Mouse (Mus musculus) granulocyte monocyte progenitor cell, adult 5-6 weeks (primary cell): ENCODE data around the gene Alyref2. TPM values are rescaled to one million over a fixed set of nuclear protein-coding genes. Genes with fewer than 3 reads are reported as not detected.
"Not testable (repeated sequence)": the region's sequence is repeated elsewhere in the genome, so short reads cannot be mapped to it uniquely, and the experiment has no call there.

Source experiments
- ATAC-seq: replicated peaks from 2 replicates; pipeline ENCODE4 v1.8.0; 2016; ENCODE audit warnings: mild to moderate bottlenecking, moderate TSS enrichment, inconsistent platforms; ENCODE audit not compliant: poor library complexity, severe bottlenecking
- total RNA-seq, 2 experiments: library from RNA; stranded (forward) in 1 of 2; stranded (reverse) in 1 of 2; fragments of 200-712, 200-1000 nt in 1 of 2; fragments of >200 nt in 1 of 2; fragmentation: Nextera tagmentation in 1 of 2; gene quantifications; 2 replicates each; pipeline ENCODE4 v1.2.3; 2014 to 2017

Gene Alyref2
- total RNA-seq (2014; fragmentation: Nextera tagmentation) (3.2 and 4.7 TPM in 2 replicates), total RNA-seq (2017) (6.4 and 13.2 TPM in 2 replicates)

- peak; percentile 59 for ATAC-seq
Observed at GRCm38 (mm10) chr1:171503250-171503591, at the start of gene Alyref2. TSS of gene Alyref2 (plus strand) at chr1:171503478.

DNA sequence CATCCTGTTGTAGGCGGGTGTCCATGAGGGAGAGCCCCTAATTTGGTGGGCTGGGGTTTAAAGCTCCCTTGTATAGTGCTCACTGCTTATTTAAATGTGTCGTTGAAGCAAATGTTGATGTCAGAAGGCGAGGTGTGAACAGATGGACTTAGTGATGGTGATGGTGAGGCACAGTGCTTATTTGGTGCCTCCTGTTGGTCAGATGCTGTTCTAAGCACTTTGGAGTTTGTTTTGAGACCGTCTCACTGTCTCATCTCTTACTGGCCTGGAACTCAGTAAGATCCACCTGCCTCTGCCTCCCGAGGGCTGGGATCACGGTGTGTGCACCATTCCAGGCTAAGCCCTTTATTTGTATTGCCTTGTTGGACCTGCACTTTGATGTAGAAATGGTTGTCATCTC is 48.4 kb upstream of the Alyref2 start:
- no peak for ATAC-seq

GRCm38 (mm10) chr1:171457568-171457967 is 45.7 kb upstream of the Alyref2 start:
- ATAC-seq, result no peak

DNA sequence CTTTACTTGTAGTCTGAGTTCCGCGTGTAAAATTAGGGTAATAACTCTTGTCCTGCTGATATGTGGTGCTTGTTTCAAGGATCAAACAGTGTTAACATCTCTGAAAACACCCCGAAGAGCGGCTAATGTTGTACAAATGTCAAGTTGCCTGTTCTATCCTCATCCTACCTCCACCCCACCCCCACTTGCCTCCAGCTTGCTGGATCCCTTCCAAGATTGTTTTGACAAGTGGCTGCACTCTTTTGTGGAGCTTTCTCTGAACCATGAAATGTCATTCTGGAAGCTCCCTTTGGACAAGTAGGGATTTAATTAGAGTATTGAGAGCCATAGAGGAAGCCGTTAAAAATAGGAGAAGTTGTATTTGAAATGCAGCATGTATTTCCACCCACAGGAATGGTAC is 43.5 kb upstream of the Alyref2 start:
- no peak for ATAC-seq

GRCm38 (mm10) chr1:171460551-171461503 is 42.5 kb upstream of the Alyref2 start:
- ATAC-seq, result no peak

- peak; percentile 88 for ATAC-seq
Observed at GRCm38 (mm10) chr1:171463133-171463532, 40.1 kb upstream of the Alyref2 start.

DNA sequence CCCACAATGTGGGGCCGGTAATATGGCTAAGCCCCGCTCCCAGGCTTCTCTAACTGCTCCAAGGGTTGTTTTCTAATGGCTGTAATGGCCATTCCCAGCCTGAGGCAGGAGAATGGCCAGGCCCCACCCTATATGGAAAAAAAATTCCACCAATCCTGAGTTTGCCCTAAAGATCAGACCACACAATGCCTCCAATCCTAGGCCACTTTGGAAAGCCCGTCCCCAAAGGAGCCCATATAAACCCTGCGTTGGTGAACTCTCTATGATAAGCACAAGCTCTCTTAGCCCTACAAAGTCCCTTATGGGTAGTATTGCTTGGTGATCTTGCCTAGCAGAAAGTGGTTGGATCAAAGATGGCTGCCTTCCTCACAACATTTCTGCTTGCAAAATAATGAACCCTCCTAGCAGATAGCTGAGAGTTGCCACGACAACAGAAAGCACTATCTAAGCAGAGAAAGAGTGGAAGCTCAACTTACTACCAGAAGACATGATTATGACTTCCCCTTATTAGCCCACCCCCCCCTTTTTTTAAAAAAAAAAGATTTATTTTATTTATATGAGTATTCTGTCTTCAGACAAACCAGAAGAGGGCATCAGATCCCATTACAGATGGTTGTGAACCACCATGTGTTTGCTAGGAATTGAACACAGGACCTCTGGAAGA is 37.4 kb upstream of the Alyref2 start:
- ATAC-seq, result peak; percentile 42

GRCm38 (mm10) chr1:171466565-171466964 is 36.7 kb upstream of the Alyref2 start:
- peak; percentile 49 for ATAC-seq

DNA sequence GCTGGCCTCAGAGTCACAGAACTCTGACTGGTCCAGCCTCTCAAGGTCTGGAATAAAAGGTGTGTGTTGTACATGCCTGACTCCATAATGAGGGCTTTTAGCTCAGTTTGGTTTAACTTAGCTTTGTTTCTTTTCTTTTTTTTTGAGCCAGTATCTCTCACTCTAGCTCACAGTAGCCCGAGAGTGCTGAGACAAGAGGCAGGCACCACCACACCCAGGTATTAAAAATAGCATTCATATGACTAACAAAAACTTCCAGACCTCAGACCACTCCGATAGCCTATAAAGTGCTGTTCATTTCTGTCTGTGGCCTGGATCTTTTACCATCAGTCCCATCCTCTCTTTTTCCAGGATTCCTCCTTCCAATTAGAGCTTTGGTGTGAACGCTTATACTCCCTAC is 33.6 kb upstream of the Alyref2 start:
- no peak for ATAC-seq

GRCm38 (mm10) chr1:171470371-171470871 is 32.9 kb upstream of the Alyref2 start:
- ATAC-seq, result peak; percentile 41

DNA sequence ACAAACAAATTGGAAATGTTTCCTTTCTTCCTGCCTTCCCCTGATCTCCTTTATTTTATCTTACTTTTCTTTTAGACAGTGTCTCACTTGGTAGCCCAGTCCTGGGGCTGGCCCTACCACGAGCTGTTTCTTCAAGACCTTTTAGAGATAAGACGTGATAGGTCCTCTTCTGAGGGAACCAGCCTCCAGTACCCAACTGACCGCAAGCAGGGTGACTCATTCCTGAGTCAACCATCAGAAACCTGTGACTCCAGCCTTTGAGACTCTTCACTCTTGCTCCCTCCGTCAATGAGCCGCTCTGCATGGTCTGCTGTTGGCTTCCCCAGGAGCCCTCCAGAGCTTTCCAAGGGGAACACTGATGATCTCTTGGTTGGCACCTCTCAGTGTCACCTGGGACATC is 32.4 kb upstream of the Alyref2 start:
- ATAC-seq, result peak; percentile 72

- no peak for ATAC-seq
Observed at GRCm38 (mm10) chr1:171471452-171471851, 31.8 kb upstream of the Alyref2 start.

DNA sequence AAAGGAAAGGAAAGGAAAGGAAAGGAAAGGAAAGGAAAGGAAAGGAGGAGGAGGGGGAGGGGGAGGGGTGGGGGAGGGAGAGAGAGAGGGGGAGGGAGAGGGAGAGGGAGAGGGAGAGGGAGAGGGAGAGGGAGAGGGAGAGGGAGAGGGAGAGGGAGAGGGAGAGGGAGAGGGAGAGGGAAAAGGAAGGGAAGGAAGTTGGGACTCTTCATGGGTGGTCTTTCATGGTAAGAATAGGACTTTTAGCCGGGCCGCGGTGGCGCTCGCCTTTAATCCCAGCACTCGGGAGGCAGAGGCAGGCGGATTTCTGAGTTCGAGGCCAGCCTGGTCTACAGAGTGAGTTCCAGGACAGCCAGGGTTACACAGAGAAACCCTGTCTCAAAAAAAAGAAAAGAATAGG is 31.3 kb upstream of the Alyref2 start:
- not testable (repeated sequence) for ATAC-seq

- no peak for ATAC-seq
Observed at GRCm38 (mm10) chr1:171473506-171473905, 29.8 kb upstream of the Alyref2 start.

- ATAC-seq, result peak; percentile 29; the same call in 1 of the 2 replicates
Observed at GRCm38 (mm10) chr1:171473920-171474640, 29.2 kb upstream of the Alyref2 start.

- ATAC-seq, result no peak
Observed at GRCm38 (mm10) chr1:171477123-171477522, 26.2 kb upstream of the Alyref2 start.

DNA sequence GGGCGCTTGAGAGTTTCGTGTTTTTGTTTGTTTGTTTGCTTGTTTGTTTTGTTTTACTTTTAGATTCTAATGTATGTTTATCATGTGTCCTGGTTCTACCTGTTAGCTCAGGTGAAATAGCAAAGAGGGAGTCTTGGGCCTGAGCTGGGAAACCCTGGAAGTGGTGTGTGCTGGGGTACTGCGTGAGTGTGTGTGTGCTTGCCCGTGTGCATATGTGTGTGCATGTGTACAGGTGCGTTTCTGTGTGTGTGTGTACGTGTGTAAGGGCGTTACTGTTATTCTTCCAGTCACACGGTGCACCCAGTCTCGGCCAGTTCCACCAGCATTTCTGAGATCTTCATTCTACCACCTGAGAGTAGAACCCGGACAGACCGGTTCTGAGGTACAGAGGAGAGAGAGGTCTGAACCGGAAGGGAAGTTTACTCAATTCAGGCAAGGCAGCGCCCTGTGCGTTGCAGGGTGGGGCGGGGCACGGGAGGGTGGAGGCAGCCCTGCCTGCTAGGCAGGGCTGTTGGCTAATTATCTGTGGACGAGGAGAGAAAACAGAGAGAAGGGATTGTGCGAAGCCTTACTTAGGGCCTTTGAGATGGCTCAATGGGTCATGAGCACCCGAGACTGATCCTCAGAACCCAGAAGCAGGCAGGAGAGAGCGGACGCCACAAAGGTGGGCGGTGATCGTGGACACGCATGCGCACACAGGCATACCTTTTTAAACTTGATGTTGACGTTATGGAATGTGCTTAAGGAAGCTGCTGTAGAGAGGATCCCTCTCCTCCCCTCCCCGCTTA is 25.3 kb upstream of the Alyref2 start:
- peak; percentile 66 for ATAC-seq

- ATAC-seq, result peak; percentile 74
Observed at GRCm38 (mm10) chr1:171478968-171479367, 24.3 kb upstream of the Alyref2 start.

- ATAC-seq, result no peak
Observed at GRCm38 (mm10) chr1:171494241-171494640, 9.0 kb upstream of the Alyref2 start.

DNA sequence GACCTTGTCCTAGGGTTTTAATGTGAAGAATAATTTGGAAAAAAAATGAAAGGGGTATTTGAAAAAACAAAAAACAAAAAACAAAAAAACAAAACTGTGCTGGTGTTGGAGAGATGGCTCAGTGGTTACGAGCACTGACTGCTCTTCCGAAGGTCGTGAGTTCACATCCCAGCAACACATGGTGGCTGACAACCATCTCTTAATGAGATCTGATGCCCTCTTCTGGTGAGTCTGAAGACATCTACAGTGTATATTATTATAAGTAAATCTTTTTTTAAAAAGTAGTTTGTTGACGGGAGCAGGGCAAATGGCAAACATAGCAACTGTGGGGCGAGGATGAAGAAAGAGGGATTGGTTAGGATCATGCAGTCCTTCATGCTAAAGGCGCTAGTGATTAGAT is 7.9 kb upstream of the Alyref2 start:
- ATAC-seq, result no peak
